Mouse (Mus musculus): ENCODE data around the gene Prrc2b.

GRCm38 (mm10) chr2:32176848-32177247 lies 26.0 kb downstream of the Prrc2b start:
- TF ChIP-seq POLR2A (IDR thresholded peaks at IDR 0.05; ENCODE audit: extremely low read depth, insufficient read depth, low read length) (no peak), CTCF (IDR thresholded peaks at IDR 0.05; ENCODE audit: low read depth, low read length) (no peak)

Data from liver, adult 2 months (tissue).